Mouse (Mus musculus): ENCODE measurements at regions not wholly inside any gene's neighbourhood (a gene's known extent, or its start where the extent isn't known, plus 50 kb on each side); places are given as distances from the start of the nearest gene placed in this dataset.
A peak's percentile ranks its signal among the peaks of the same experiment; 100 is the strongest.

DNA sequence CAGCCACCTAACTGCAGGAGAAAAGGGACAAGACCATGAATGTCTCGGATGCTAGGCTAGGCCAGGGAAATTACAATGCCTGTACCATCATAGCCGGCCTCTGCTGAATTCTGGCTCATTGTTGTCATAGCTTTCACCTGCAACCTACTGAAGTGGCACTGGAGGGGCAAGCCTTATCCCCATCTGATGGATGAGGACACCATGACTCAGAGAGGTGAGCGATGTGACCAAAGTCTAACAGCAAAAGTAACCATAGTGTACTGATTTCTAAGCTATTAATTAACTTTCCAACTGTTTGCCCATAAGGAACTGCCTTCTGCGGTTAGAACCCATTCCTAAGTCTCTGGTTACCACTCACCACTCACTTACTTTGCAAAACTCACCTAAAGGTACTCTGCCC is 536.6 kb upstream of the Klf4 start:
- DNase-seq (ENCODE audit: low spot score): no peak

- no peak for DNase-seq (ENCODE audit: low spot score)
These were observed 532.4 kb upstream of the Klf4 start for GRCm38 (mm10) chr4:56064657-56065056.

DNA sequence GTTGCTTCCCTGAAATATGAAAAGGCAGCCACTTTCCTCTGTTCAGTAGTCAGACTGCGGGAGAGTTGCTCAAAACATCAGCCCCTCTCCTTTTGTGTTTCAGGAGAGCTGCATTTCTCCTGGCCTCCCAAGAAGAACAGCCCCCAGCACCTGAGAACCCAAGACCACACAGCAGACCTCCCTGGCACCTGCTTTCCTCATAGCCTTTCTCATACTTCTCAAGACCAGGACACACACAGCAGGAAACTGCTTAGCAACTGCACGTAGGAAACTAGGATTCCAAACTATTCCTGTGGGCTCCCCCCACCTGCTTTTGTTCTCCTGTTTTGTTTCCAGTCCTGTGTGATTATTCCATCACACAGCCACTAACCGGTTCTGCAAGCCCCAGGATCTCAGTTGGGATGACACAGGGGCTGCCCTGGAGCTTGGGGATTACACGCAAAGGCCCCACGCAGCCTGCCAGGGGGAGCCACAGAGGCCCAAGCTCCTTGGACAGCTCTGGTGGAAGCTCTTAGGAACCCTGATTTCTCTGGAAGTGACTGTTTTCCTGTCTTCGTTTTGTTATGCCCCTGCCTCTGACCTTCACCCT is 519.6 kb upstream of the Klf4 start:
- DNase-seq (ENCODE audit: low spot score): no peak

GRCm38 (mm10) chr4:56039327-56039726 is 507.1 kb upstream of the Klf4 start:
- DNase-seq (ENCODE audit: low spot score): no peak

- DNase-seq (ENCODE audit: low spot score): no peak
These were observed 504.1 kb upstream of the Klf4 start for GRCm38 (mm10) chr4:56036334-56036733.

DNA sequence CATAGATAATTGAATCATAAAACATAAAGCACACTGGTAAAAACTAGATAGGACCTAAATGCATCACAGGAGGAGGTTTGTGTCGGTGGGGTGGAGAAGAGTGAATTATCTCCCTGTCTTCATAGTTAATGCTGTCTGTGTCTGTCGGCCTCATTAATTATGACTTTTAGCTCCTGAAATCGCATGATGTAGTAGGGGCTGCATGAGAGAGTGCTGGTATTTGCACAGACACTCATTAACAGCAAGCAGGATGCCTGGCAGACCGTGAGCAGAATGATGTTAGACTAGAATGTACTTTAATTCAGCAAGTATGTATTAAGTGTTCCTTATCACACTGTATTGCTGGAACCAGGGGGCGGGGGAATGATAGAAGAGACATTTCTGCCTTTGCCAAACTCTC is 503.3 kb upstream of the Klf4 start:
- DNase-seq (ENCODE audit: low spot score): no peak

DNA sequence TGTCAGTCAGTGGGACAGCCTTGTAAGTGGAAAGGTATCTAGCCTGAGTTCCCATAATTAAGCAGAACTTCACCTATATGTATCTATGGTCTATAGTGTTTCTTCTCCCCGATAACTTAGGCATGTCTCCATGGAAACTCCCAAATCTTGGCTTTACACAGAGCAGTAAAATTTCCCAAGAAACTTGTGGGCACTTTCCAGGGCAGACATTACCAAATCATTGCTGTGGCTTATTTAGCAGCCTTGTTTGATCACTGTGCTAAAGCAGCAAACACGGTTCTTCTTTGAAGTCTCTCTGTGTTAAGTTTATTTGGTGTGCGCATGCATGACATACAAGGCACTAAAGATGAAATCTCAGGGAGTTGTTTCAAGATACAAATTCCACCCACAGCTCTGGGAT is 496.2 kb upstream of the Klf4 start:
- DNase-seq (ENCODE audit: low spot score): no peak

- DNase-seq (ENCODE audit: low spot score): no peak
These were observed 495.0 kb upstream of the Klf4 start for GRCm38 (mm10) chr4:56027258-56027657.

DNA sequence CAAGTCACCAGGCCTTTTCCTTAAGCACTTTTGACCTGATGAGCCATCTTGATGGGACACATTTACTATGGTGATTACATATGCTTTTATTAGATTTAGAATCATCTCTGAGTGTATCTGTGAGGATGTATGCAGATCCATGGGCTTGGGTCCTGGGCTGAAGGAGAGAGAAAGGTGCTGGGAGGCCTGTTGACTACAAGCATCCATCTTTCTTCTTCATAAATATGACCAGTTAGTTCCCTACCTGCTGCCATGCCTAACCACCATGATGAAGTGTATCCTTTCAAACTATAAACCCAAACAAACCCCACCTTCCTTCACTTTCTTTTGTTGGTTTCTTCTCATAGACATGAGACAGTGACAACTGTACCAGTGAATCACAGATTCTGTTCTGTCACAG is 492.2 kb upstream of the Klf4 start:
- DNase-seq (ENCODE audit: low spot score): no peak

GRCm38 (mm10) chr4:56018212-56018611 is 485.9 kb upstream of the Klf4 start:
- no peak for DNase-seq (ENCODE audit: low spot score)

DNA sequence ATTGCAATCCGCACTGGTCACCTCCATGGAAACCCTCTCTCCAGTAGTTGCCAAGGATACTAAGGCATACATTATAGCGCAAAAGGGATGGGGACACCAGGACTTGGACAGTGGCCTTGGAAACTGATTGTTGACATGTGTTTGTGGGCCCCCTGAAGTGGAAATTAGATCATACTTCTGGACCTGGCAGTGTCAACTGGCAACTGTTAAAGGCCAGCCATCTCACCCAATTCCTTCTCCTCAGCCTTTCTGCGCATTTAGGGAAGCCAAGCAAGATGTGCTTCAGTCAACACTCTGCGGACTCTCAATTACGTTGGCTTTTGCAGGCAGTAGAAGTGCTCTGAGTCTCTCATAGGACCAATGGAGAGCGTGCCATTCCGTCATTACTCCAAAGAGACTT is 483.2 kb upstream of the Klf4 start:
- no peak for DNase-seq (ENCODE audit: low spot score)

DNA sequence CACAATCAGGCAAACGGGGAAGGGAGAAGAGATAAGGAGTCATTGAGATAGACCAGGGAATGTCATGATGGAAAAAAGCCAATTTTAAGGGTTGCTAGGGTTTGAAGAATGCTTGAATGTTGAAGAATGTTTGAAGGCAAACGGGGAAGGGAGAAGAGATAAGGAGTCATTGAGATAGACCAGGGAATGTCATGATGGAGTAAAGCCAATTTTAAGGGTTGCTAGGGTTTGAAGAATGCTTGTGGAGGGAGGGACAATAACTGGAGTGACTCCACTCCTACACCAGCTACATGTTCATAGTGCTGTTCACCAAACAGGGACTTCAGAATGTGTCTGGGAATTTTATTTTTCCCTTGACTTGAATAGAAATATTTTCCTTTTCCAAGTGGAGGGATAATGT is 476.0 kb upstream of the Klf4 start:
- DNase-seq (ENCODE audit: low spot score): no peak

DNA sequence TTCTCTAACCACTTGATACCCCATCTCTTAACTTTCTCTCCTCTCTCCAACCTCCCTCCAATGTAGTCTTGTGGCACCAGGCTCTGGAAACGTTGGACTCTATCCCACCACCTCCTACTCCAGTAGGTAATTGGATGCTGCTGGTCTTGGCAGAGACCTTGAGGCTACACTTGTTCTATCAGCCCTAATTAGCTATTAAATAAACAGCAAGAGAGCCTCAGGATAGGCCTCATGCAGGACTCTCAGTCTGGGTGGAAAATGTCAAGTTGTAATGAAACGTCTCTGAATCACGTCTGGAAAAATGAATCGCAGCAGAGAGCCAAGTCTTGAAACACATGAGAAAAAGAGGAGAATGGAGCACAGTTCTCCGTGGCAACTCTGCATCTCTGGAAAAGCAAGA is 472.0 kb upstream of the Klf4 start:
- DNase-seq (ENCODE audit: low spot score): no peak

DNA sequence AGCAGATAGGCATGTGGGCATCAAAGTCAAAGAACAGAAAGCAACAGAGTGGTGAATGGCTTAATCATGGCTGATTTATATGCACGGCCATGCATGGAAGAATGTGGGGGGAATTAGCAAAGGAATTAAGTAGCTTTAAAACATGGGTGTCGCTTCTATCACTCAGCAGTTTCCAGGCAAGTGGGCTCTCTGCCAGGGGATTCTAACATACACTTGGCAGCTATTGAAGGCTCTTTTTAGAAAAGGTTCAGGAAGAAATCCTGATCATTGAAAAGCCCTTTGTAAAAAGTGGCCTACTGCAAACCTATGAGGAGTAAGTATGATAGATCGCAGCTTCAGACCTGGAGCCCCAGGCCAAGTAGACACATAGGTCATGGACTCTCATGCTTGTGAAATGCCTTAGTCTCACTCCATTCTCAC is 469.1 kb upstream of the Klf4 start:
- DNase-seq (ENCODE audit: low spot score): no peak

DNA sequence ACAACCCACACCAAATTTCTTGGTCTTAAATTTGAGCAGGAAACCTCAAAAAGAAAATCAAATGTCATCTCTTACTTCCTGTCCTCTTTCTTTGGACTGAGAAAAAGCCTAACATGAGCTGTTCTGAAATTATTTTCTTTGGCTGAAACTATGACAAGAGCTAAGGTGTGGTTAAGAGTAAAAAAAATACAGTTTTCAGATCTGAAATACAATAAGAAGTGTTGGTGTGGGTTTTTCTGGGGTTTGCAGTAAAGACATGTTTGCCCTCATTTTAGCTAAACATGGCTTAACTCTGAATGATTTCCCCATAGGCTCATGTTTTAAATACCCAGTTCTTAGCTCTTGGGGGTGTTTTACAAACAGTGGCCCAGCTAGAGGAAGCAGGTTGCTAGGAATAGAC is 451.8 kb upstream of the Klf4 start:
- DNase-seq (ENCODE audit: low spot score): no peak

GRCm38 (mm10) chr4:55978539-55978938 is 446.3 kb upstream of the Klf4 start:
- DNase-seq (ENCODE audit: low spot score): no peak

DNA sequence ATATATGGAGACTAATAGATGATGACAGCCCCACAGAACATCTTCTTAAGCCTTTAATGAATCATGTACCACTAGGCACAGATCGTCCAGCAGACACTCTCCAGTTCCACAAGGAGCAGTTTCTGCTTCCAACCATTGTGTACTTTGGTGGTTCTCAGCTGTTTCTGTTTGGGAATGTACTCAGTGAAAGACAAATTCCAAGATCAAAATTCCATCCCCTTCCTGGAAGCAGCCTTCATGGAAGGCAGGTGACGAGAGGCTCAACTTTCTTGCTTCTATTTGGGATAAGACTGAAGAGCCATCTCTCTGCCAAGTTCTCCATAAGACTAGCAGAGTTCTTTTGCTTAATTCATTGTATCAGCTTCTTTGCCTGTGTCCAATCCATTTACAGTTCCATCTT is 444.0 kb upstream of the Klf4 start:
- no peak for DNase-seq (ENCODE audit: low spot score)

DNA sequence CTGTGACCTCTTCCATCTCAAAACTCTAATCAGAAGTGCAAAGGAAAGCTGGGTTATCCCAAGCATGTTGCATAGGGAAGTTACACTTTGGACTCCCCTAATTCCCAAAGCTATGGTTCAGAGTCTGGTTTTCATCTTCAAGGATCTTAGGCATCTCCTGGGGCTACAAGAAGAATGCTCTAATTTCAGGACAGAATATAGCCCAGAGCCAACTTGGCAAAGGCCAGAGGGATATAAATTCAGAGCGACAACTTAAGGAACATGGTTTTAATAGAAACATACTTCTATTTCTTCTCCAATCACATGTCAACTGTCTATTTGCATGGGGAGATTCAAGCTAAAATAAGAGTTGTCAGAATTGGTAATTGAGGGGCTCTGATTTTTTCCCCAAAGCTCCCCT is 441.4 kb upstream of the Klf4 start:
- no peak for DNase-seq (ENCODE audit: low spot score)

- DNase-seq (ENCODE audit: low spot score): peak; percentile 16
These were observed 440.1 kb upstream of the Klf4 start for GRCm38 (mm10) chr4:55972235-55972819.

GRCm38 (mm10) chr4:55960063-55960462 is 427.8 kb upstream of the Klf4 start:
- DNase-seq (ENCODE audit: low spot score): peak; percentile 49

DNA sequence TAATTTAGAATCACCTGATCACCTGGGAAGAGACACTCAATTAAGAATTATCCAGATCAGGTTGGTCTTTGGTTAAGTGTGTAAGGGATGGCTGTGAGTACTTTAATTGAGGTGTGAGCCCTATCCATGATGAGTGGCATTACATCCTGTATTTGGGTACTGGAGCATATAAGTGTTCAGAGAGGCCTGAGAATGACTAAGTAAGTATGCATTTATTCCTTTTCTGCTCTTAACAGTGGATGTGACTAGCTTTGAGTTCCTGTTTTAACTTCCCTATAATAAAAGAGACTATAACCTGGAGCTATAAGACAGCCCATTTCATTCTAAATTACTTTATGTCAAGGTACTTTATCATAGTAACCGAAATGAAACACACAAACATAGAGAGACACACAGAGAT is 421.4 kb upstream of the Klf4 start:
- no peak for DNase-seq (ENCODE audit: low spot score)

DNA sequence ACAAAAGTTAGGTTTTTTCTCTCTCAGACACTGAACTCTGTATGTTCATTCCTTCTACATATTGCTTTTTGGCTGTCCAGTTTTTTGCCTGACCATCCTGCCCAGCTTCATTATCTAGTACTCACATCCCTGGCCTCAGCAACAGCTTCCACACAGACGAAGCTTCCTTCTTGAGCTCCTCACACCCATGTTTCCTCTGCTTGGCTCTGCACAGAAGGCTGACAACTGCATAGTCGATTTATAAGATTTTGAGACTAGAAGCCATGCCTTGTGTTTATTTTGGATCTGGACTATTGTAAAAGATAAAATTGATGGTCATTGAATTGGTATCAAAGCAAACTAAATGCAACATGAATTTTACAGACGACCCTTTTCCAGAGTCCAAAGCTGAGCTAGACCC is 420.0 kb upstream of the Klf4 start:
- DNase-seq (ENCODE audit: low spot score): no peak

DNA sequence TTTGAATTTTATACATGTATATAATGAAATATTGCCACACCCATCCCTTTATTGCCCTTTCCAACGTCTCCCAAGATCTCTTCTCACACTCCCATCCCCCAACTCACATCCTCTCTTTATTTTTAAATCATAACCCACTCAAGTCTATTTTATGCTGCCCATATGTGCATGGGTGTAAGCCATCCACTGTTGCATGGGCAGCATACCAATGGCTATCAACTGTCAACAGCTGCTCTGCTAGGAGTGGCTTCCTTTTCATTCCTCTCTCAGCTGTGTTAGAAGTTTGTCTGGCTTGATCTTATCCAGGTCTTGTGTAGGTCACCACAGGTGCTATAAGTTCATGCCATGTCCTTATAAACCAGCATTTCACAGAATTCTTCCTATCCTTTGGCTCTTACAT is 409.2 kb upstream of the Klf4 start:
- no peak for DNase-seq (ENCODE audit: low spot score)

- DNase-seq (ENCODE audit: low spot score): no peak
These were observed 406.1 kb upstream of the Klf4 start for GRCm38 (mm10) chr4:55938383-55938782.

- DNase-seq (ENCODE audit: low spot score): no peak
These were observed 405.6 kb upstream of the Klf4 start for GRCm38 (mm10) chr4:55937833-55938232.

All from lung, postnatal 25 days (tissue).